Mouse (Mus musculus) stomach, postnatal 0 days (tissue): ENCODE results near the gene Tbc1d23.

Source experiments
- CTCF ChIP-seq: IDR thresholded peaks from 2 replicates; pipeline ENCODE4 v1.5.1; 2016; ENCODE audit warnings: antibody characterized with exemption, low read depth, mild to moderate bottlenecking, moderate library complexity
- EP300 ChIP-seq: optimal IDR thresholded peaks from 2 replicates; pipeline ENCODE3; 2016; ENCODE audit warnings: antibody characterized with exemption

DNA sequence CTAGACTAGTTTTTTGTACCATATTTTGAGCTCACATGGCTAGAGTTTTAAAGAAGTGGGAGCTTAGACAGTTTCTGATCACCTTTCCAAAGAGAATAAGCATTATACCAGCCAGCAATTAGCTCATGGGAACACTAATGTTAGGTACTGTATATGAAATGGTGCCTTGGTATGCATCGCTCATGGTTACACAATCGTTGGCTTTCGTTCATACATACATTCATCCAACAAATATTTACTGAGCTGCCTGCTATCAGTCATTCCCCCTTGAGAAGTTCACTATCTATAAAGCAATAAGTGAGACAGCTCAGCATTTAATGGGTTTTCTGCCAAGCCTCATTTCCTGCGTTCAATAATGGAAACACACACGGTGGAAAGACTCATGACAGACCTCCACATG is 4.9 kb downstream of the Tbc1d23 start:
- no peak for TF ChIP-seq CTCF
- TF ChIP-seq EP300 = no peak
